Mouse (Mus musculus) CH12.LX (cell line): ENCODE measurements around the gene She. TPM values are rescaled to one million over a fixed set of nuclear protein-coding genes. Genes with fewer than 3 reads are reported as not detected.

ENCODE experiments used
- DNase-seq: peaks from one replicate; pipeline ENCODE4 v3.0.0-alpha.2; 2013; ENCODE audit errors: extremely low read depth
- H3K27ac ChIP-seq: 2 replicates; pipeline ENCODE4 v1.5.1; 2012; ENCODE audit warnings: low read depth, mild to moderate bottlenecking, control low read depth, moderate library complexity; ENCODE audit not compliant: insufficient read depth
- H3K27me3 ChIP-seq: replicated peaks from 2 replicates; pipeline ENCODE3; 2012; ENCODE audit warnings: inconsistent platforms
- H3K36me3 ChIP-seq, 2 experiments: replicated peaks in 1 of 2; 2 replicates each; pipeline versions ENCODE3 to v1.6.1; 2012; ENCODE audit warnings: inconsistent platforms in 1 of 2, low read length in 1 of 2, mild to moderate bottlenecking in 1 of 2, mixed read lengths in 1 of 2, moderate library complexity in 1 of 2; ENCODE audit not compliant: control insufficient read depth in 1 of 2, insufficient read depth in 1 of 2
- H3K4me1 ChIP-seq, 2 experiments: 2 replicates each; pipeline ENCODE4 v1.6.1; 2012; ENCODE audit warnings: inconsistent platforms in 1 of 2, moderate library complexity in 1 of 2; ENCODE audit not compliant: insufficient read depth in 2 of 2, control insufficient read depth in 1 of 2
- H3K4me2 ChIP-seq: 2 replicates; pipeline ENCODE4 v1.6.1; 2012; ENCODE audit warnings: low read depth, mild to moderate bottlenecking, control low read depth; ENCODE audit not compliant: poor library complexity, insufficient read depth, severe bottlenecking
- H3K4me3 ChIP-seq, 3 experiments: fragments of 150-350 bp in 1 of 3; sonication (generic) in 1 of 3; replicated peaks in 1 of 3; 2 replicates each; pipeline versions ENCODE3 to v1.5.1; 2011 to 2012; ENCODE audit warnings: low read depth in 2 of 3, low read length in 2 of 3, mild to moderate bottlenecking in 2 of 3, moderate library complexity in 2 of 3, control low read depth in 1 of 3, improper control_type of control experiment in 1 of 3, inconsistent platforms in 1 of 3, mixed read lengths in 1 of 3; ENCODE audit not compliant: poor library complexity in 1 of 3
- H3K79me2 ChIP-seq: replicated peaks from 2 replicates; pipeline ENCODE4 v1.6.1; 2012; ENCODE audit warnings: mild to moderate bottlenecking, moderate library complexity; ENCODE audit not compliant: control insufficient read depth, poor library complexity, insufficient read depth, severe bottlenecking; ENCODE audit errors: extremely low read depth
- H3K9ac ChIP-seq: 2 replicates; pipeline ENCODE4 v1.6.1; 2012; ENCODE audit warnings: low read depth, mild to moderate bottlenecking, control low read depth, moderate library complexity; ENCODE audit not compliant: insufficient read depth
- H3K9me3 ChIP-seq: replicated peaks from 2 replicates; pipeline ENCODE3; 2012; ENCODE audit warnings: low read length, inconsistent platforms, mixed read lengths
- BHLHE40 ChIP-seq: IDR thresholded peaks from 2 replicates; pipeline ENCODE4 v1.6.1; 2011; ENCODE audit warnings: mild to moderate bottlenecking, low read depth, low read length, improper control_type of control experiment
- CHD1 ChIP-seq: IDR thresholded peaks from 2 replicates; pipeline ENCODE4 v1.6.1; 2012; ENCODE audit warnings: low read depth, low read length, improper control_type of control experiment, inconsistent platforms
- CHD2 ChIP-seq: IDR thresholded peaks from 2 replicates; pipeline ENCODE4 v1.6.1; 2011; ENCODE audit warnings: low read length, improper control_type of control experiment
- CTCF ChIP-seq, 2 experiments: IDR thresholded peaks in 1 of 2; conservative IDR thresholded peaks in 1 of 2; 2 replicates each; pipeline ENCODE4 v1.5.1; 2011 to 2012; ENCODE audit warnings: low read depth in 2 of 2, low read length in 2 of 2, improper control_type of control experiment in 1 of 2, inconsistent platforms in 1 of 2, mild to moderate bottlenecking in 1 of 2, moderate library complexity in 1 of 2
- E2F4 ChIP-seq: IDR thresholded peaks from 2 replicates; pipeline ENCODE4 v1.6.1; 2011; ENCODE audit warnings: low read depth, low read length, improper control_type of control experiment; ENCODE audit not compliant: insufficient replicate concordance
- ELF1 ChIP-seq: IDR thresholded peaks from 2 replicates; pipeline ENCODE4 v1.6.1; 2014; ENCODE audit warnings: low read depth, mild to moderate bottlenecking, inconsistent platforms, low read length, improper control_type of control experiment
- EP300 ChIP-seq: IDR thresholded peaks from 2 replicates; pipeline ENCODE4 v1.6.1; 2011; ENCODE audit warnings: low read length, improper control_type of control experiment
- ETS1 ChIP-seq: conservative IDR thresholded peaks from 2 replicates; pipeline ENCODE4 v1.6.1; 2012; ENCODE audit warnings: low read depth, mild to moderate bottlenecking, inconsistent platforms, low read length, improper control_type of control experiment, moderate library complexity
- GABPA ChIP-seq: IDR thresholded peaks from 2 replicates; pipeline ENCODE4 v1.6.1; 2012; ENCODE audit warnings: low read depth, low read length, improper control_type of control experiment, inconsistent platforms; ENCODE audit not compliant: insufficient replicate concordance
- HCFC1 ChIP-seq: IDR thresholded peaks from 2 replicates; pipeline ENCODE4 v1.6.1; 2012; ENCODE audit warnings: low read depth, mild to moderate bottlenecking, inconsistent platforms, low read length, improper control_type of control experiment
- IRF4 ChIP-seq: IDR thresholded peaks from 2 replicates; pipeline ENCODE4 v1.6.1; 2014; ENCODE audit warnings: low read depth, mild to moderate bottlenecking, inconsistent platforms, low read length, improper control_type of control experiment
- JUN ChIP-seq: IDR thresholded peaks from 2 replicates; pipeline ENCODE4 v1.6.1; 2011; ENCODE audit warnings: low read depth, mild to moderate bottlenecking, low read length, improper control_type of control experiment, moderate library complexity; ENCODE audit not compliant: insufficient read depth
- JUND ChIP-seq: conservative IDR thresholded peaks from 2 replicates; pipeline ENCODE4 v1.6.1; 2011; ENCODE audit warnings: low read depth, low read length, improper control_type of control experiment
- KAT2A ChIP-seq: IDR thresholded peaks from 2 replicates; pipeline ENCODE4 v1.6.1; 2012; ENCODE audit warnings: low read length, improper control_type of control experiment, inconsistent platforms; ENCODE audit not compliant: insufficient replicate concordance
- MAFK ChIP-seq: IDR thresholded peaks from 2 replicates; pipeline ENCODE4 v1.6.1; 2011; ENCODE audit warnings: low read length, improper control_type of control experiment; ENCODE audit not compliant: insufficient replicate concordance
- MAX ChIP-seq: IDR thresholded peaks from 2 replicates; pipeline ENCODE4 v1.6.1; 2011; ENCODE audit warnings: low read length, improper control_type of control experiment
- MAZ ChIP-seq: IDR thresholded peaks from 2 replicates; pipeline ENCODE4 v1.6.1; 2012; ENCODE audit warnings: low read depth, mild to moderate bottlenecking, inconsistent platforms, low read length, improper control_type of control experiment, moderate library complexity
- MEF2A ChIP-seq: IDR thresholded peaks from 2 replicates; pipeline ENCODE4 v1.6.1; 2014; ENCODE audit warnings: low read depth, mild to moderate bottlenecking, inconsistent platforms, low read length, improper control_type of control experiment, borderline replicate concordance
- MXI1 ChIP-seq: IDR thresholded peaks from 2 replicates; pipeline ENCODE4 v1.6.1; 2011; ENCODE audit warnings: mild to moderate bottlenecking, low read depth, low read length, improper control_type of control experiment
- MYC ChIP-seq: IDR thresholded peaks from 2 replicates; pipeline ENCODE4 v1.6.1; 2011; ENCODE audit warnings: low read depth, mild to moderate bottlenecking, improper control_type of control experiment, low read length
- NELFE ChIP-seq: IDR thresholded peaks from 2 replicates; pipeline ENCODE4 v1.6.1; 2011; ENCODE audit warnings: low read depth, low read length, improper control_type of control experiment
- NRF1 ChIP-seq: IDR thresholded peaks from 2 replicates; pipeline ENCODE4 v1.6.1; 2014; ENCODE audit warnings: low read depth, mild to moderate bottlenecking, inconsistent platforms, low read length, improper control_type of control experiment, moderate library complexity
- PAX5 ChIP-seq: IDR thresholded peaks from 2 replicates; pipeline ENCODE4 v1.6.1; 2012; ENCODE audit warnings: low read length, inconsistent platforms, mixed read lengths
- POLR2A ChIP-seq: IDR thresholded peaks from 2 replicates; pipeline ENCODE4 v1.6.1; 2011; ENCODE audit warnings: low read depth, mild to moderate bottlenecking, improper control_type of control experiment, low read length
- POLR2AphosphoS2 ChIP-seq: IDR thresholded peaks from 2 replicates; pipeline ENCODE4 v1.6.1; 2011; ENCODE audit warnings: low read depth, low read length, improper control_type of control experiment
- RAD21 ChIP-seq: IDR thresholded peaks from 2 replicates; pipeline ENCODE4 v1.6.1; 2011; ENCODE audit warnings: low read depth, mild to moderate bottlenecking, low read length, improper control_type of control experiment, moderate library complexity
- RCOR1 ChIP-seq: conservative IDR thresholded peaks from 2 replicates; pipeline ENCODE4 v1.6.1; 2012; ENCODE audit warnings: low read depth, mild to moderate bottlenecking, inconsistent platforms, low read length, improper control_type of control experiment
- SIN3A ChIP-seq: IDR thresholded peaks from 2 replicates; pipeline ENCODE4 v1.6.1; 2012; ENCODE audit warnings: low read length, improper control_type of control experiment, inconsistent platforms
- SMC3 ChIP-seq: IDR thresholded peaks from 2 replicates; pipeline ENCODE4 v1.6.1; 2011; ENCODE audit warnings: low read depth, low read length, improper control_type of control experiment
- TBP ChIP-seq: conservative IDR thresholded peaks from 2 replicates; pipeline ENCODE4 v1.6.1; 2011; ENCODE audit warnings: low read depth, low read length, improper control_type of control experiment
- TCF12 ChIP-seq: IDR thresholded peaks from 2 replicates; pipeline ENCODE4 v1.6.1; 2014; ENCODE audit warnings: low read depth, mild to moderate bottlenecking, inconsistent platforms, low read length, improper control_type of control experiment
- UBTF ChIP-seq: IDR thresholded peaks from 2 replicates; pipeline ENCODE4 v1.6.1; 2012; ENCODE audit warnings: low read depth, mild to moderate bottlenecking, inconsistent platforms, low read length, improper control_type of control experiment, moderate library complexity
- USF1 ChIP-seq: IDR thresholded peaks from 2 replicates; pipeline ENCODE4 v1.6.1; 2014; ENCODE audit warnings: low read depth, mild to moderate bottlenecking, inconsistent platforms, low read length, improper control_type of control experiment
- USF2 ChIP-seq: conservative IDR thresholded peaks from 2 replicates; pipeline ENCODE4 v1.6.1; 2011; ENCODE audit warnings: low read depth, low read length, improper control_type of control experiment
- ZC3H11A ChIP-seq: IDR thresholded peaks from 2 replicates; pipeline ENCODE4 v1.6.1; 2012; ENCODE audit warnings: low read depth, mild to moderate bottlenecking, inconsistent platforms, low read length, improper control_type of control experiment
- ZKSCAN1 ChIP-seq: IDR thresholded peaks from 2 replicates; pipeline ENCODE4 v1.6.1; 2012; ENCODE audit warnings: low read depth, inconsistent platforms, low read length, improper control_type of control experiment, borderline replicate concordance
- ZMIZ1 ChIP-seq: IDR thresholded peaks from 2 replicates; pipeline ENCODE4 v1.6.1; 2012; ENCODE audit warnings: low read depth, mild to moderate bottlenecking, inconsistent platforms, low read length, improper control_type of control experiment
- ZNF384 ChIP-seq: IDR thresholded peaks from 2 replicates; pipeline ENCODE4 v1.6.1; 2012; ENCODE audit warnings: low read depth, low read length, improper control_type of control experiment, inconsistent platforms
- dilution Hi-C: fragments of 300-500 bp; cut with MboI; formaldehyde crosslinking; loops from 2 replicates; pipeline ENCODE4 v1.14.3; 2020; ENCODE audit warnings: low sequenced_read_pairs; ENCODE audit not compliant: extremely low pct_unique_long_range_greater_than_20kb, extremely low pct_ligation_motif_present
- in situ Hi-C: fragments of 300-500 bp; cut with MboI; formaldehyde crosslinking; loops from 3 replicates; pipeline ENCODE4 v1.14.3; 2019; ENCODE audit warnings: low sequenced_read_pairs, low pct_ligation_motif_present, low pct_unique_long_range_greater_than_20kb, mixed read lengths
- polyA plus RNA-seq: library from polyadenylated mRNA; unstranded; fragments of >175 nt; gene quantifications from 2 replicates; pipeline ENCODE4 v1.2.1, GENCODE M21; 2012; ENCODE audit warnings: low read depth; ENCODE audit not compliant: insufficient read length
- total RNA-seq, 2 experiments: library from RNA; depleted of rRNA; stranded (reverse); fragments of 300-350 nt in 1 of 2; fragments of >200 nt in 1 of 2; gene quantifications; 2 replicates each; pipeline ENCODE4 v1.2.3; 2012 to 2014

She gene
- total and polyA plus RNA-seq, 3 experiments, result not detected

- in situ Hi-C loops, result no loop called here
- Histone ChIP-seq H3K27me3 (peaks cover 9% of the 10 kb centered on the region), H3K4me2 (peak overlapping the region; percentile 31; the same call in 1 of the 2 replicates), H3K9me3 (no peaks in the 10 kb centered on the region), H3K4me1 (peaks cover 37 to 80% of the 10 kb centered on the region in 2 experiments), H3K9ac (no peak overlapping the region), H3K4me3 (no peak overlapping the region)
- peak; percentile 34; the same call in 1 of the 2 replicates for TF ChIP-seq IRF4
- TF ChIP-seq MAX, result peak; percentile 57; the same call in 1 of the 2 replicates
- no peak for TF ChIP-seq CHD2
- TF ChIP-seq TBP, result no peak
- TF ChIP-seq MYC, result no peak
- 0 out of 2 replicates have a peak, but pooled peaks have one; percentile 9 for TF ChIP-seq KAT2A
- TF ChIP-seq ZMIZ1, result no peak
- TF ChIP-seq RAD21, result no peak
- TF ChIP-seq CTCF (conservative IDR thresholded peaks at IDR 0.05 in 1 of 2, IDR thresholded peaks at IDR 0.05 in 1 of 2; ENCODE audit: low read depth in 2 of 2, low read length in 2 of 2), result no peak
- no peak for TF ChIP-seq MAFK
- TF ChIP-seq JUND, result no peak
- TF ChIP-seq ELF1, result 0 out of 2 replicates have a peak, but pooled peaks have one; percentile 29
- TF ChIP-seq SMC3, result no peak
- no peak for TF ChIP-seq ZKSCAN1
- TF ChIP-seq ZNF384, result no peak
- no peak for TF ChIP-seq TCF12
- 0 out of 2 replicates have a peak, but pooled peaks have one; percentile 33 for TF ChIP-seq EP300
- no peak for TF ChIP-seq CHD1
- no peak for TF ChIP-seq BHLHE40
- TF ChIP-seq POLR2A, result no peak
- TF ChIP-seq NELFE, result no peak
- TF ChIP-seq USF2, result no peak
- no peak for TF ChIP-seq E2F4
- TF ChIP-seq JUN, result no peak
- no peak for TF ChIP-seq NRF1
- TF ChIP-seq UBTF, result no peak
- TF ChIP-seq POLR2AphosphoS2, result no peak
- no peak for TF ChIP-seq PAX5
- TF ChIP-seq USF1, result no peak
- no peak for TF ChIP-seq MXI1
- TF ChIP-seq GABPA, result no peak
- no peak for TF ChIP-seq ETS1
- no peak for TF ChIP-seq MAZ
- no peak for TF ChIP-seq ZC3H11A
- TF ChIP-seq RCOR1, result no peak
- TF ChIP-seq HCFC1, result no peak
- TF ChIP-seq SIN3A, result no peak
- no peak for TF ChIP-seq MEF2A
- TF ChIP-seq, all 38 proteins: peak for 5
- DNase-seq, result no peak
- Histone ChIP-seq H3K36me3 (peaks cover 2 to 3% of the 10 kb centered on the region in 2 experiments), H3K79me2 (peaks cover 5% of the 10 kb centered on the region; the same call in 1 of the 2 replicates), H3K27ac (peak overlapping the region; percentile 84)
- dilution Hi-C loops, result no loop called here
Observed at GRCm38 (mm10) chr3:89907846-89908245, 76.7 kb downstream of the She start.
